Mouse (Mus musculus) testis, adult 2 months (tissue): ENCODE measurements around the gene Mark1.

ENCODE experiments used
- CTCF ChIP-seq: fragments of 200-500 bp; IDR thresholded peaks from 2 replicates; pipeline ENCODE4 v1.5.1; 2012; ENCODE audit warnings: low read depth, mild to moderate bottlenecking, inconsistent platforms, low read length, moderate library complexity; ENCODE audit not compliant: control insufficient read depth, insufficient read depth, insufficient replicate concordance
- POLR2A ChIP-seq: fragments of 200-500 bp; IDR thresholded peaks from 2 replicates; pipeline ENCODE4 v1.6.1; 2012; ENCODE audit warnings: low read depth, mild to moderate bottlenecking, inconsistent platforms, low read length, moderate library complexity; ENCODE audit not compliant: control insufficient read depth

- TF ChIP-seq POLR2A: no peak
- no peak for TF ChIP-seq CTCF
Measured at GRCm38 (mm10) chr1:184931097-184931496, 68.3 kb downstream of the Mark1 start.
